Mouse (Mus musculus): ENCODE measurements around the gene 4933406M09Rik. TPM values are rescaled to one million over a fixed set of nuclear protein-coding genes. Genes with fewer than 3 reads are reported as not detected.

4933406M09Rik gene
- polyA plus RNA-seq, 1 experiment, result not detected

GRCm38 (mm10) chr1:134342278-134342664 lies 43.5 kb upstream of the 4933406M09Rik start:
- Histone ChIP-seq H3K9ac (ENCODE audit: low read depth, poor library complexity, severe bottlenecking) (no peak overlapping the region), H3K4me1 (ENCODE audit: control insufficient read depth, insufficient read depth, low read length) (no peaks in the 10 kb centered on the region)

GRCm38 (mm10) chr1:134342781-134343310 lies 42.9 kb upstream of the 4933406M09Rik start:
- H3K36me3 ChIP-seq (ENCODE audit: control insufficient read depth, insufficient read depth, low read length, poor library complexity, severe bottlenecking), result peaks cover 12% of the 10 kb centered on the region

More at GRCm38 (mm10) chr1:134342278-134342664, 43.5 kb upstream of the 4933406M09Rik start:
- no peak overlapping the region for H3K4me3 ChIP-seq (ENCODE audit: low read depth, low read length)
- no peaks in the 10 kb centered on the region for H3K9me3 ChIP-seq (replicated peaks; ENCODE audit: control insufficient read depth, insufficient read depth, low read length, poor library complexity, severe bottlenecking)
- no peaks in the 10 kb centered on the region for H3K27me3 ChIP-seq (ENCODE audit: control insufficient read depth, insufficient read depth, low read length, poor library complexity, severe bottlenecking)
- TF ChIP-seq POLR2A (IDR thresholded peaks at IDR 0.05; ENCODE audit: insufficient read depth, low read length), result no peak
- no peak for TF ChIP-seq CTCF (IDR thresholded peaks at IDR 0.05; ENCODE audit: low read depth, low read length)
- H3K36me3 ChIP-seq (ENCODE audit: control insufficient read depth, insufficient read depth, low read length, poor library complexity, severe bottlenecking), result 0 out of 2 replicates have a peak, but pooled peaks cover 7% of the 10 kb centered on the region
- H3K27ac ChIP-seq (ENCODE audit: insufficient read depth, low read length), result no peak overlapping the region

GRCm38 (mm10) chr1:134343567-134343966 lies 42.2 kb upstream of the 4933406M09Rik start:
- no peaks in the 10 kb centered on the region for H3K27me3 ChIP-seq (ENCODE audit: control insufficient read depth, insufficient read depth, low read length, poor library complexity, severe bottlenecking)
- no peaks in the 10 kb centered on the region for H3K4me1 ChIP-seq (ENCODE audit: control insufficient read depth, insufficient read depth, low read length)
- peaks cover 15% of the 10 kb centered on the region for H3K36me3 ChIP-seq (ENCODE audit: control insufficient read depth, insufficient read depth, low read length, poor library complexity, severe bottlenecking)
- peak overlapping the region; percentile 55 for H3K9ac ChIP-seq (ENCODE audit: low read depth, poor library complexity, severe bottlenecking)
- H3K27ac ChIP-seq (ENCODE audit: insufficient read depth, low read length), result no peak overlapping the region
- peak overlapping the region; percentile 67 for H3K4me3 ChIP-seq (ENCODE audit: low read depth, low read length)
- H3K9me3 ChIP-seq (replicated peaks; ENCODE audit: control insufficient read depth, insufficient read depth, low read length, poor library complexity, severe bottlenecking), result no peaks in the 10 kb centered on the region
- TF ChIP-seq CTCF (IDR thresholded peaks at IDR 0.05; ENCODE audit: low read depth, low read length), result no peak
- TF ChIP-seq POLR2A (IDR thresholded peaks at IDR 0.05; ENCODE audit: insufficient read depth, low read length), result no peak
- no peak for TF ChIP-seq EP300 (IDR thresholded peaks at IDR 0.05; ENCODE audit: insufficient read depth, low read depth, low read length)

More at GRCm38 (mm10) chr1:134342781-134343310, 42.9 kb upstream of the 4933406M09Rik start:
- no peak overlapping the region for H3K27ac ChIP-seq (ENCODE audit: insufficient read depth, low read length)
- no peak overlapping the region for H3K9ac ChIP-seq (ENCODE audit: low read depth, poor library complexity, severe bottlenecking)
- H3K27me3 ChIP-seq (ENCODE audit: control insufficient read depth, insufficient read depth, low read length, poor library complexity, severe bottlenecking), result no peaks in the 10 kb centered on the region
- TF ChIP-seq CTCF (IDR thresholded peaks at IDR 0.05; ENCODE audit: low read depth, low read length), result no peak
- no peak for TF ChIP-seq POLR2A (IDR thresholded peaks at IDR 0.05; ENCODE audit: insufficient read depth, low read length)
- TF ChIP-seq EP300 (IDR thresholded peaks at IDR 0.05; ENCODE audit: insufficient read depth, low read depth, low read length), result no peak
- H3K4me3 ChIP-seq (ENCODE audit: low read depth, low read length), result no peak overlapping the region
- no peaks in the 10 kb centered on the region for H3K4me1 ChIP-seq (ENCODE audit: control insufficient read depth, insufficient read depth, low read length)
- H3K9me3 ChIP-seq (replicated peaks; ENCODE audit: control insufficient read depth, insufficient read depth, low read length, poor library complexity, severe bottlenecking), result no peaks in the 10 kb centered on the region

GRCm38 (mm10) chr1:134344005-134344950 lies 41.5 kb upstream of the 4933406M09Rik start:
- Histone ChIP-seq H3K4me1 (ENCODE audit: control insufficient read depth, insufficient read depth, low read length) (no peaks in the 10 kb centered on the region), H3K27me3 (ENCODE audit: control insufficient read depth, insufficient read depth, low read length, poor library complexity, severe bottlenecking) (no peaks in the 10 kb centered on the region), H3K36me3 (ENCODE audit: control insufficient read depth, insufficient read depth, low read length, poor library complexity, severe bottlenecking) (peaks cover 17% of the 10 kb centered on the region), H3K27ac (ENCODE audit: insufficient read depth, low read length) (peak overlapping the region; percentile 72), H3K9ac (ENCODE audit: low read depth, poor library complexity, severe bottlenecking) (peak overlapping the region; percentile 55), H3K4me3 (ENCODE audit: low read depth, low read length) (peak overlapping the region; percentile 67), H3K9me3 (replicated peaks; ENCODE audit: control insufficient read depth, insufficient read depth, low read length, poor library complexity, severe bottlenecking) (no peaks in the 10 kb centered on the region)
- no peak for TF ChIP-seq CTCF (IDR thresholded peaks at IDR 0.05; ENCODE audit: low read depth, low read length)
- TF ChIP-seq EP300 (IDR thresholded peaks at IDR 0.05; ENCODE audit: insufficient read depth, low read depth, low read length), result no peak
- TF ChIP-seq POLR2A (IDR thresholded peaks at IDR 0.05; ENCODE audit: insufficient read depth, low read length), result no peak

GRCm38 (mm10) chr1:134345075-134345474 lies 40.7 kb upstream of the 4933406M09Rik start:
- Histone ChIP-seq H3K27ac (ENCODE audit: insufficient read depth, low read length) (peak overlapping the region; percentile 72), H3K9me3 (replicated peaks; ENCODE audit: control insufficient read depth, insufficient read depth, low read length, poor library complexity, severe bottlenecking) (no peaks in the 10 kb centered on the region)

More at GRCm38 (mm10) chr1:134345075-134345474, 40.7 kb upstream of the 4933406M09Rik start:
- Histone ChIP-seq H3K4me3 (ENCODE audit: low read depth, low read length) (no peak overlapping the region), H3K9ac (ENCODE audit: low read depth, poor library complexity, severe bottlenecking) (0 out of 2 replicates have a peak overlapping the region, but pooled peaks have one; percentile 33), H3K4me1 (ENCODE audit: control insufficient read depth, insufficient read depth, low read length) (no peaks in the 10 kb centered on the region), H3K36me3 (ENCODE audit: control insufficient read depth, insufficient read depth, low read length, poor library complexity, severe bottlenecking) (peaks cover 25% of the 10 kb centered on the region), H3K27me3 (ENCODE audit: control insufficient read depth, insufficient read depth, low read length, poor library complexity, severe bottlenecking) (no peaks in the 10 kb centered on the region)
- TF ChIP-seq POLR2A (IDR thresholded peaks at IDR 0.05; ENCODE audit: insufficient read depth, low read length) (no peak), EP300 (IDR thresholded peaks at IDR 0.05; ENCODE audit: insufficient read depth, low read depth, low read length) (no peak), CTCF (IDR thresholded peaks at IDR 0.05; ENCODE audit: low read depth, low read length) (no peak)

Data from ES-Bruce4 (cell line).